13 mouse cellular contexts compared by ENCODE assay signal in the genomic region with DNA sequence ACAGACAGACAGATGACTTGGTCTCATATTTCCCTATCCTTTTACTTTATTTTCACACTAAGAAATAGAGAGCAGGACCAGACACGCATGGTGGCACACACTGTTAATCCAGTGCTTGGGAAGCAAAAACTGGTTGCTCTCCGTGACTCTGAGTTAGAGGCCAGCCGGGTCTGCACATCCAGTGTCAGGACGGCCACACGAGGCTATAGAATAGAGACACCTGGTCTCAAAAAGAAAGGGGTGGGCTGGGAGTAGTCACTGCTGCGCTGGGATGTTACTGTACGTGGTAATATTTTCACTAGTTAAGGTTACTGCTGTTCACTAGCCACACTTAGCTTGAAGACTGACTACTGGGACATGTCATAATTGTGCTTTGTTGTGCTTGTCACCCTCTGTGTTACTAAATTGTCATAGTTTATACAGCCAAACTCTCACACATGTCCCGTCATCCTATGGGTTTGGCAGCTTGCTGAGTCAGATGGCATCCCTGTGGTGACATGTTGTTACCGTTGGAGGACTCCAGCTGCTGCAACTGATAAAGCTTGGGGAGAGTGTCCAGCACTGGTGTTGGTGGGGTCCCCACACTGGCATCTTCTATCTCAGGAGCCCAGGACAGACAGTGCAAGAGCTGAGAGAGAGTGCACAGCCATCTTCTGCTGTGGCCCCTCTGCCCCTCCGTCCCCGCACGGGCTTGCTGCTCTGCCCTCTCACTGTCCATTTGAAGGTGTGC. TPM values are rescaled to one million over a fixed set of nuclear protein-coding genes. Genes with fewer than 3 reads are reported as not detected.
A peak's percentile ranks its signal among the peaks of the same experiment; 100 is the strongest.
DNase-seq lines count a peak whose midpoint lies in the region; ATAC-seq lines count a peak whose summit lies in the region.
"Had no signal": no experiment of that assay in that cellular context is flagged by ENCODE, and none has a peak within 500 bp of the region (broad histone marks: within the 10 kb centered on the region; RNA-seq: fewer than 3 reads in every experiment).

No protein-coding gene starts in this region.

- WGBS in heart, embryonic 12.5 days, result 74% methylated on average over 12 of the region's 12 CpGs

- DNase-seq in heart, adult 9 months (ENCODE audit: low spot score in 2 of 2), result no peak
- peak; percentile 52 for DNase-seq in A20 (ENCODE audit: low read depth, low spot score)
- DNase-seq in skeletal muscle tissue, adult 2 months (ENCODE audit: low read depth, low spot score), result peak; percentile 31
- no peak for DNase-seq in layer of hippocampus, adult 8-10 months (ENCODE audit: low spot score in 2 of 2)
- DNase-seq in retina, embryonic 14.5 days (ENCODE audit: low spot score), result no peak
- no peak for DNase-seq in layer of hippocampus, adult 9-11 months
- DNase-seq: embryo, embryonic 11 days; heart, postnatal 10 days; kidney, postnatal 14 days had no signal

- no peak overlapping the region for H3K4me2 ChIP-seq in heart, embryonic 12.5 days

- H3K27ac ChIP-seq in heart, embryonic 12.5 days (ENCODE audit: poor library complexity, severe bottlenecking), result peak overlapping the region; percentile 40; the same call in 1 of the 2 replicates
- H3K27ac ChIP-seq: midbrain, embryonic 10.5 days had no signal

- no peak overlapping the region for H3K9ac ChIP-seq in heart, embryonic 12.5 days

- H3K4me3 ChIP-seq in heart, embryonic 12.5 days, result no peak overlapping the region
- H3K4me3 ChIP-seq: midbrain, embryonic 10.5 days had no signal

- peaks cover 10% of the 10 kb centered on the region; the same call in 1 of the 2 replicates for H3K4me1 ChIP-seq in heart, embryonic 12.5 days (replicated peaks)
- H3K4me1 ChIP-seq: midbrain, embryonic 10.5 days had no signal

- H3K9me3 ChIP-seq in heart, embryonic 12.5 days (replicated peaks), result no peaks in the 10 kb centered on the region
- H3K9me3 ChIP-seq: midbrain, embryonic 10.5 days had no signal

- peak; percentile 96 for ATAC-seq in heart, embryonic 12.5 days (ENCODE audit: insufficient number of reproducible peaks, low FRiP score)
- peak; percentile 93 for ATAC-seq in erythroid progenitor cell, adult 5-6 weeks (replicated peaks; ENCODE audit: low FRiP score, poor library complexity, severe bottlenecking)
- ATAC-seq: CD4-positive, CD25-positive, alpha-beta regulatory T cell, adult 4 months had no signal

- no peaks in the 10 kb centered on the region for H3K27me3 ChIP-seq in heart, embryonic 12.5 days (replicated peaks)

- peaks cover 50% of the 10 kb centered on the region for H3K36me3 ChIP-seq in heart, embryonic 12.5 days

RNA-seq across cellular contexts. Expression of a gene that starts 53.0 kb away (rescaled TPM):
- polyA plus RNA-seq in heart, embryonic 12.5 days (2016; fragmentation: Nextera tagmentation; extraction: Ambion mirVana), result 22.1 and 23.8 TPM in 2 replicates
- 68.8 and 90.1 TPM in 2 replicates for total RNA-seq in erythroid progenitor cell, adult 5-6 weeks (2015; ENCODE audit: low replicate concordance)
- total RNA-seq in erythroid progenitor cell, adult 5-6 weeks (2017; ENCODE audit: low replicate concordance), result 101 and 122 TPM in 2 replicates
- total RNA-seq in layer of hippocampus, adult 8-10 months (2022), result 100 to 1,000 TPM in 2 of 4 experiments, 10 to 100 TPM in 2; 87.1 to 123 (median 105) TPM

Comparison
In these comparisons a context has a peak if more than half of its experiments do, and no peak if none do; other contexts are left out.
1. DNase-seq: peak in A20 (single experiment) and skeletal muscle tissue, adult 2 months (single experiment); none in heart, adult 9 months (0 of 2), layer of hippocampus, adult 8-10 months (0 of 2), retina, embryonic 14.5 days (single experiment) and layer of hippocampus, adult 9-11 months (single experiment).